Mouse (Mus musculus) retina, postnatal 1 day (tissue): ENCODE results near the gene Cst12.
"Not testable (repeated sequence)": the region's sequence is repeated elsewhere in the genome, so short reads cannot be mapped to it uniquely, and the experiment has no call there.

ENCODE experiments used
- DNase-seq: peaks from one replicate; pipeline ENCODE4 v3.0.0-alpha.2; 2012

Gene Cst12

GRCm38 (mm10) chr2:148789142-148789541 is at the start of gene Cst12:
Gene Cst12, plus strand, starts transcription at chr2:148789361.
- DNase-seq, result no peak

DNA sequence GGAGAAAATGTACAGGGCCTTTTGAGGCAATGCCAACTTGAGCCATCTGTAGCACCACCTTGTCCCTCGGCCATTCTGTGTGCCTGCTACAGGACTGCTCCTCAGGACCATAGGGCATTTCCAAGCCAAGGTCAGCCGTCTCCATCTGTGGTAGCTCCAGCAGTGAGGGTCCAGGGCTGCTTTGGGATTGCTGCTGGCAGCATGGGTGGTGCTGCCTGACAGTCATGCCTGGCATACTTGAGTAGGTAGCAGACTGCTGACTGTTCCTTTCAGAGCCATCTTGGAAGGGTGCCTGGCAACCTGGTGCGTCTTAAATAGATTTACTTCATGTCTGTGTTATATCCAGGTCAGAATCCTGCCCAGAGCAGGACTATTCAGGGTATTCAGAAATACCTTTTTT is 46.2 kb upstream of the Cst12 start:
- no peak for DNase-seq

DNA sequence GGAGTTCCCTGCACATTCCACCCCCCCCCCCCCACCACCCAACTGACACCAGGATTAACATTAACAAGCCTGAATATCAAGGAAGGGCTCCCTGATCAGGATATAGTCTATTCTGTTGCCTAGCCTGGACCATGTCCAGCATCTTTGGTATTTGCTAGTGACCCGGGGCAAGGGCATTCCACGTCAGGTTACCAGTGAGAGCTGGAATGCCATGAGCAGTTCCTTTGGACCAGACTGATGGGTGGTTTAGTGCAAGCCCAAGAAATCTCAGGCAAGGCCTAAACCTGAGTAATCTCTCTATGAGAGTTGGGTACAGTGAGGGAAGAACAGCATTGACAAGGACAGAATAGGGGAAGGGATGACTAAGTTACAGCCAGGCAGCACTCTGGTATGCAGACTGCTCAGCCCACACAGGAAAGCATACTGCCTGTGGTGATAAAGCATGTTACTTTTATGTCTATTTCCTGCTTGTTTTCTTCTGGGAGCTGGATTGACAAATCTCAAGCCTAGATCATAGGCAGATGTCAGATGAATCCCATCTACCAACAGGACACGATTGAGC is 45.2 kb upstream of the Cst12 start:
- DNase-seq, result no peak

GRCm38 (mm10) chr2:148750058-148750457 is 39.1 kb upstream of the Cst12 start, which contains the start of gene Cstl1:
Gene Cstl1, plus strand, starts transcription at chr2:148750358.
- no peak for DNase-seq

DNA sequence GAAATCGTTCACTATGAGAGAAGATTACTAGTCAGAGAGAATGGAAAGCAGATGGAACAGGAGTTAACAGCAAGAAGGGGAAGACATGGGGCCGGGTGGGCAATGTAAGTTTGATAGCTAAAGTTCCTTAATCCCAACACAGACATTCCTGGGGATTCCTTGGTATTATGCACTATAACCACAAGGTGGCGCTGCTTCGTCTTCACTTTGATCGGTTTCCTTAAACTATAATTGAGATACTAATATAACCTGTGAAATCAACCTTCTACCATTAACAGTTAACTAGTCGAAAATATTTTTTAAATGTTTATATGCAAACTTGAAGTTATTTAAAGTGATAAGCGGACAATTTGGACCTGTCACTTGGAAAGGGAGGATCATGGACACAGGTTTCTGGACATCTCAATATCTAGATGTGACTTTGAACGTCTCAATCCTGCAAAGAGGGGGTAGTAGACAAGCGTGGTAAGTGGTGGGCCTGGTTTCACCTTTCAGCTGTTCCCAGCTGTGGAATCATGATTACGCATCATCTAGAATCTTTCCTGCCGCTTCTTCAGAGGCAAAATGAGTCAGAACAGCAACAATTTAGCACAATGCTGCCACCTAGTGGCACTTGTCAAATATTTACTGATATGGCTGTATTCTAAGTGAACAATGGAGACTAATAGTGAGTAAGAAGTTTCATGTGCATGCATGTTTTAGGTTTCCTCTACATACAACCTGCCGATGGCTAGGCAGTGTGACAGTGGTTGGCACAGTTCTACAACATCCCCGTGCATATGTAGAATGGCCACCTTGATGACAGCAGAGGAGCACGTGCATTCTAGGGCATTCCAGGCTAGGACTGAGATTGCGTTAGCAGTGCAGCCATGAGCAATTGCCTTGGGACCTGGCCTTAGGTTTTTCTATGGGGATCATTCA is 37.0 kb upstream of the Cst12 start:
- DNase-seq, result peak; percentile 90

GRCm38 (mm10) chr2:148754310-148754846 is 34.8 kb upstream of the Cst12 start:
- DNase-seq, result no peak

GRCm38 (mm10) chr2:148763648-148764388 is 25.3 kb upstream of the Cst12 start:
- no peak for DNase-seq

DNA sequence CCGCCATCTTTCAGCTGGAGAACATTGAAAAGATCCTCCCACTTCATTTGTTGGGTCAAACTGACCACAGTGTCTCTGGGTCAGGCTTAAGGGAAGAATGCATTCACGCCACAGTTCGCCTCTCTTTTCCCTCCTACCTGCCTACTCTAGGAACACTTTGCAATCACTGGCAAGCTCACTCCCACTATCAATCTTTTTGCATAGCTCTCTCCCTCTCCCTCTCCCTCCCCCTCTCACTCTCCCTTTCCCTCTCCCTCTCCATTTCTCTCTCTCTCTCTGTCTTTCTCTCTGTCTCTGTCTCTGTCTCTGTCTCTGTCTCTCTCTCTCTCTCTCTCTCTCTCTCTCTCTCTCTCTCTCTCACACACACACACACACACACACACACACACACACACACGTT is 17.8 kb upstream of the Cst12 start, which contains the start of gene Cst11:
Gene Cst11 (minus strand): TSS at position 101 of the 400 bp plus-strand sequence.
- DNase-seq, result not testable (repeated sequence)

- no peak for DNase-seq
These were observed 7.5 kb upstream of the Cst12 start, which contains the start of gene 8030411F24Rik for GRCm38 (mm10) chr2:148781709-148782108. Gene 8030411F24Rik, plus strand, starts transcription at chr2:148782009.

DNA sequence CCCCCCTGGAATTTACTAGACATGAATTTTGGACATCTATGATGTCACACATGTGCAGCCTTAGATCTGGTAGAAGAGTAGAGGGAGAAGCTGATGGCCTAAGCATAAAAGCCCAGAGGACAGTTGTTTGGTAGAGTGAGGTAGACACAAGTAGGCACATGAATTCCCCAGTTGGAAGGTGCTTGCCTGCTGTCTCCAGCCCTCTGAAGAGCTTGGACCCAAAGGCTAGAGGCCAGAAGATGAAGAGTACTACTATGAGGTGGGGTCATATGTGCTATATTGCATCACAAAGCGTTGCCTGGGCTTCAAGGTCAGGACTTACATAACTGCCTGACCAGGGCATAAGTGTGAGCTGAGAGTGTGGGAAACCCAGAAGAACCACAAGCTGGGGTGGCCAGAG is 9.3 kb downstream of the Cst12 start, which contains the start of gene Cst8:
Gene Cst8 (plus strand): TSS at position 301 of the 400 bp plus-strand sequence.
- no peak for DNase-seq

GRCm38 (mm10) chr2:148801491-148801921 is 12.3 kb downstream of the Cst12 start:
- no peak for DNase-seq

DNA sequence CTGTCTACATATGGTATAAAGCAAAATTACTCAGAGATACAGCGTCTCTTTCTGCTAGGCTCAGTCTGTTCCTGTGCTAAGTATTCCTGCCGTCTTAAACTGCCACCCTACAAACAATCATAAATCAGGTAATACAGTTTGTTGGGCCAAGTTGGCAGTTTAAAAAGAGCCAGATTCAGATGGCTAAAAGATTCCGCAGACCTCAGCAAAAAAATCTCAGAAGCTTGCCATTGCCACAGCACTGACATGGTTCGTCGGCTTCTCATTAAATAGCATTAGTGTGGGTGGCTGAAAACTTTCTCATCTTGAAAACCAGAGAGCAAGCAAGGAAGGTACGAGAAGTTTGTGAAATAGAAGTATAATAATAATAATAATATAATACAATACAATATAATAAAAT is 17.5 kb downstream of the Cst12 start:
- no peak for DNase-seq

GRCm38 (mm10) chr2:148819909-148820308 is 30.7 kb downstream of the Cst12 start, which contains the start of gene Cst13:
Gene Cst13, plus strand, starts transcription at chr2:148820081.
- DNase-seq, result no peak

DNA sequence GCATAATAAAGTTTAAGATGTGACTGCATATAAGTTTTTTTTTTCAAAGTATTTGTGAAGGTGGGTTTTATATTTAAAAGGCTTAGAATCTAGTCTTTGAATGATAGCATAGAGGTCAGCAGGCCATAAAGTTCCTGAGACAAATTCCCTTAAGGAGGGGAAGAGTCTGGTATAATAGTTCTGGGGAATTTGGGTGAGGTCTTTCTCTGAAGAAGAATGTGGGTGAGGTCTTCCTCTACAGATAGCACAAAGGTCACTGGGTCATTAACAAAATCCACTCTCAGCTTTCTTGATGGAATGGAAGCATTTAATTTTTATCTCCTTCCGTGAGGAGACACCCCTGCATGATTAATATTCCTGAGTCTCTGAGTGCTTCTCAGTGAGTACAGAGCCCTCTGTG is 36.8 kb downstream of the Cst12 start:
- DNase-seq, result no peak

DNA sequence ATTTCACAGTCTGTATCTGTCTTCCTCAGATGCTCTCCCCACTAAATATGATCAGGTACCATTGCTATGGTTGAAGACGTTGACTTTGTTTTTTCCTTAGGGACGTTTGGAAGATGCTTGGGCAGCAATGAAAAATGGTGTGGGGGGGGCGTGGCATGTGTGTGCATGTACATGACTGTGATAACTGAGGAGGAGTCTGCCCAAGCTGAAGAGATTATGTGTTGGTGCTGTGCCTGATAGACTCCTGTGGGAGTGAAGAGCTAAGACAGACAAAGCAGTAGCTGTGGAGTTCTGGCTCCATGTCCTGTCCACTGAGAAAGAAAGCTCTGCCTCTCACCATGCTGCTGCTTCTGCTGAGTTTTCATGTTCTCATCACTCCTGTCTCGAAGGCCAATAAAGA is 45.8 kb downstream of the Cst12 start, which contains the start of gene Cst9:
Gene Cst9 (plus strand): TSS at position 236 of the 400 bp plus-strand sequence.
- no peak for DNase-seq

DNA sequence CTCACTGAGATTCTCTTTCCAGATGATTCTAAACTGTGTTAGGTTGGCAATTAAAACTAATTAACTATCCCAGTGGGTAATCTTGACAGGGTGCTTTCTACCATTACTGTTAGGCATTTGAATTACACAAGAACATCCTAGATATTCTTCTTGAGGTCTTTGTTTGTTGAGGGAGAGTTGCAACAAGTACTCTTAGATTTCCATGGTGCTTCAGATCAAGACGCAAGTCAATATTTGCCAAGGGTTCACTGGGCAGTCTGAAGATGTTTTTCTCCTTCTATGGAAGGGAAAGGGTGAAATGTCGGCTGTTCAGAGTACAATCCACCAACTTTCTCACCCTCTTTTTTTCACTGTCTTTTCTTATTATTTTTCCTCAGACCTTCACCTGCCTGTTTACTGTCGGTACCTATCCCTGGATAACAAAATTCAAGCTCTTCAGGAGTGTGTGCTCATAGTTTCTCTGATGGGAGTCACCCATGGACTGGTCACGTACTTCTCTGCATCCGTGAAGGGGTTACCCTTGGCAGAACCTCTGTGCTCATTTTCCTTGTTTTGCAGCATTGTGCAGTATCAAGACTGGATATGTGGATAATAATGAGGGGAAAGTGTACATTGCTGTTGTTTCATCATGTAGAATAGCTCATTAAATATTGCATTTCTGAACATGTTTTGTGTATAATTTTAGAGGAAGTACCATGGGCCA is 49.1 kb downstream of the Cst12 start:
- DNase-seq, result no peak

DNA sequence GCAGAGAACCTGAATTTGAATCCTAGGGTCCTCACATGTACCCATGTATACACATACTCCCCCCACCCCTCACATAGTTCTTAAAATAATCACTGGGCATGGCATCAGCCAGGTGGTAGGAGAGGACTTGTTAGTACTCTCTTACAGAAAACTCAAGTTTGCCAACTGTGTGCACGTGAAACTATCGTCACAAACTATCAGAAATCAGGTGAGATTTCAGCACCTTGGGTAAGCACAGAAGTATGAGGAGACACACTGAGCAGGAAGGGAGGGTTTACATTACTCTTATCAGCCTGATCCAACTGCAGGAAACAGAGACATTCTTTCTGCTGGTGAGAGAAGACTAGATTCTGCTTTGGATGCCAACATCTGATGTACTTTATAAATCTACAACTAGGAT is 50.1 kb downstream of the Cst12 start:
- no peak for DNase-seq
